Mouse (Mus musculus) E14TG2a.4 (cell line): Measurements from ENCODE around the gene Dlx5.

Experiments used
- H3K27me3 ChIP-seq: 2 replicates; pipeline ENCODE4 v1.6.1; 2014; ENCODE audit warnings: low read length, control low read depth; ENCODE audit not compliant: insufficient read depth
- H3K36me3 ChIP-seq: 2 replicates; pipeline ENCODE4 v1.6.1; 2014; ENCODE audit warnings: low read length, control low read depth; ENCODE audit not compliant: insufficient read depth
- H3K4me1 ChIP-seq: replicated peaks from 2 replicates; pipeline ENCODE4 v1.6.1; 2014; ENCODE audit warnings: low read depth, low read length, control low read depth
- H3K4me3 ChIP-seq: replicated peaks from 2 replicates; pipeline ENCODE4 v1.5.1; 2014; ENCODE audit warnings: mild to moderate bottlenecking, low read length
- H3K9me3 ChIP-seq: 2 replicates; pipeline ENCODE4 v1.6.1; 2014; ENCODE audit warnings: low read length, control low read depth
- CTCF ChIP-seq: conservative IDR thresholded peaks from 2 replicates; pipeline ENCODE4 v1.5.1; 2014; ENCODE audit warnings: low read length
- NANOG ChIP-seq: IDR thresholded peaks from 2 replicates; pipeline ENCODE4 v1.6.1; 2014; ENCODE audit warnings: borderline replicate concordance, low read length, mixed read lengths
- POU5F1 ChIP-seq: IDR thresholded peaks from 2 replicates; pipeline ENCODE4 v1.6.1; 2014; ENCODE audit warnings: low read length, borderline replicate concordance

Gene Dlx5

DNA sequence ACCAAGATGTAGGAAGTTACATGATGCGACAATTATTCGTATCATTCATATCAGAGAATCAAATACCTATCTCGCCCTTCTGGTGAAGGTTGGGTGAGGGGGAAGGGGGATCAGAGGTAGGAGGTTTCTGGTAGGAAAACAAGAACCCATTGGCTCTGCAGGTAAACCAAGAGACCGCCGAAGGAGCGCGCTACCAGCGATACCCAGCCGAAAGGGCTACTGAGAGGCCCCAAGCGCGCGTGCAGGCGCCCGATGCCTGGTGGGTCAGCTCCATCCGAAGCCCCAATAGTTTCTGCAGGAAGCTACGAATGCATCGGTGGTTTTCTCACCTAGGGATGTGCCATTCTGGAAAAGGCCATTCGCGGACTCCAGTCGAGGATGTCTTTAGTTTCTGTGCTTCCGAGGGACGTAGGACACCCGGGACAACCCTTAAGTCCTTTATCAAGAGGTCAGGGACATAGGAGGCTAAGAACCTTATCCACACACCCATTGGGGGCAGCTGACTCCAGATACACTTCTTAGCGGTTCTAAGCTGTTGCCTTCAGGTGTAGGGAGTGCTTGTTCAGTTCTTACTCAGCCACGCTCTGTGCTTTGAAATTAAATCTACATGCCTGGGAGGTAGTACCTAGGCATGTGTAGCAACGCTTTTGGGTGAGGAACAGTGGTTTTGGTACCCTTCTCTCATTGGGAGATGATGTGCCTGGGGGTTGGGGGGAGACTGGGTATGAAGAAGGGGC, 31.4 kb downstream of the Dlx5 start:
- Histone ChIP-seq H3K27me3 (peaks cover 71% of the 10 kb centered on the region), H3K4me3 (no peak overlapping the region), H3K36me3 (no peaks in the 10 kb centered on the region), H3K9me3 (no peaks in the 10 kb centered on the region), H3K4me1 (peaks cover 28% of the 10 kb centered on the region)
- TF ChIP-seq CTCF (no peak), NANOG (no peak), POU5F1 (no peak)

DNA sequence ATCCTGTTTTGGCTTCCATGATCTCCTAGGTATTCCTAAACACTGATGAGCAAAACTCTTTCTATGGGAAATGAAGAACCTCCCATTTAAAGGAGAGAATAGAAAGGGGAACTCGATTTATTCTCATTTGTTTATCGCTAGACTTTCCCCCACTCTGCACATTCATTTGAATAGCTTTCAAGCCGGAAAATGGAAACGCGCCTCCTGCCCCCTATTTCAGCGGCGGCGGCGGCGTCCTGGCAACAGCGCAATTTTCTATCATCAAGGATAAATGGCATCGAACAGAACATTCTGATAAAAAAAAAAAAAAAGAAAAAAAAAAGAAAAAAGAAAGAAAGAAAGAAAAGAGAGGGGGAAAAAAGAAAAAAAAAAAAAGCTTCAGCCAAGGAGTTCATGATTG, 32.1 kb downstream of the Dlx5 start:
- Histone ChIP-seq H3K36me3 (no peaks in the 10 kb centered on the region), H3K27me3 (peaks cover 63% of the 10 kb centered on the region), H3K4me1 (peaks cover 21% of the 10 kb centered on the region), H3K9me3 (no peaks in the 10 kb centered on the region), H3K4me3 (no peak overlapping the region)
- TF ChIP-seq POU5F1 (no peak), NANOG (no peak), CTCF (no peak)

DNA sequence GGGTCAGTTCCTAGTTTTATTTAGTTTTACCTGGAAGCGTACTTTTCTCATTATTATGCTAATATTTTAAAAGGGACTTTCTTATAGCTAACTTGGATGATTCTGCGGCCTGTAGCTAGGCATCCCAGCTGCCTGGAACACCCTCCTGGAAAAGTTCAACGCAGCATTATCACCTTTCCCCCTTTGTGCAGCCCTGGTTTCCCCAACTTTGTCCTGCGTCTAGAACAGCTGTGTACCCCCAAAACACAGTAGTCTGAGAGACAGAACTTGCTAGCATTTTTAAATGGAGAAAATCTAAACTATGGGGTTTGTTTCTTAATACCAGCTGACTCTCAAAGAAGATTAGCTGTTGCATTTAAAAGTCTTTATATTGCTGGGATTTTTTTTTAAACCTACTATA, 33.3 kb downstream of the Dlx5 start:
- Histone ChIP-seq H3K27me3 (peaks cover 53% of the 10 kb centered on the region), H3K9me3 (no peaks in the 10 kb centered on the region), H3K4me3 (no peak overlapping the region), H3K4me1 (peaks cover 16% of the 10 kb centered on the region), H3K36me3 (no peaks in the 10 kb centered on the region)
- TF ChIP-seq POU5F1, result no peak
- TF ChIP-seq NANOG, result no peak
- no peak for TF ChIP-seq CTCF

DNA sequence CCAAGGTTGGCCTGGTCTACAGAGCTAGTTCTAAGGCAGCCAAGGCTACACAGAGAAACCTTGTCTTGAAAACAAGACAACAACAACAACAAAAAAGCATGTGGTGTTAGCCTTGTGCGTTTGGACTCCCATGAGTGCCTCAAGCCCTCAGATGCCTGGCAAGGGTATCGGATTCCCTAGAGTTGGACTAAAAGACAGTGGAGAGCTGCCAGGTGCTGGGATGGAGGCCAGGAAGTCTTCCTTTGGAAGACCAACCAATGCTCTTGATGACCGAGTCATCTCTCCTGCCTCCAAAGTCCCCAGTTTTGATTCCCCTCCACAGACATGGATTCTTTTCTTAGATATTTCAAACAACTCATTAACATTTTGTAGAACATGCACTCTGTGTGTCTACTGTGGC, 48.6 kb downstream of the Dlx5 start:
- H3K9me3 ChIP-seq, result no peaks in the 10 kb centered on the region
- TF ChIP-seq CTCF (no peak), POU5F1 (no peak), NANOG (no peak)
- H3K4me3 ChIP-seq, result no peak overlapping the region
- H3K27me3 ChIP-seq, result peaks cover 7% of the 10 kb centered on the region; the same call in 1 of the 2 replicates
- H3K36me3 ChIP-seq, result no peaks in the 10 kb centered on the region
- no peaks in the 10 kb centered on the region for H3K4me1 ChIP-seq

DNA sequence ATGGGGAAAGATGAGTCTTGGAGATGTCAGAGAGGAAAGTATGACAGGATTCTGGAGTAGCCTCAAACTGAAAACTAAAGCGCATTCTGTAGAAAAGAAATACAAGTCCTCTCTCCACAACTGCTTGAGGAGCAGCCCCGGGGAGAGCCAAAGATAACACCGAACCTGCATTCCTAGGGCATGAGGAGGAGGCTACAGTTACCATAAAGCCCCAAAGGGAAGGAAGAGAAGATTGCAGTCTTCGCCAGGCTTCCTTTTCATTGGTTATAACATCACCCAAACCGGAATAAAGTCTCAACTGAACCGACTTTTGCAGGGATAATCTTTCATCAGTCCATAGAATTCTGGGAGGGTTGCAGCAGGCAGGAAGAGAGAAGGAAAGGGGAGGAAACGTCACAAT, 51.4 kb downstream of the Dlx5 start:
- peaks cover 9% of the 10 kb centered on the region; the same call in 1 of the 2 replicates for H3K9me3 ChIP-seq
- H3K4me1 ChIP-seq, result no peaks in the 10 kb centered on the region
- H3K36me3 ChIP-seq, result no peaks in the 10 kb centered on the region
- no peak for TF ChIP-seq NANOG
- no peak for TF ChIP-seq POU5F1
- TF ChIP-seq CTCF, result no peak
- no peak overlapping the region for H3K4me3 ChIP-seq
- peaks cover 19% of the 10 kb centered on the region for H3K27me3 ChIP-seq
